Mouse (Mus musculus) cerebellum, postnatal 14 days (tissue): ENCODE data around the gene Trim66.

Source experiments
- DNase-seq, 2 experiments: peaks; one replicate each; pipeline ENCODE4 v3.0.0; 2021; ENCODE audit warnings: mixed read lengths in 2 of 2

The Trim66 gene

GRCm38 (mm10) chr7:109519936-109520335 is 12.0 kb upstream of the Trim66 start:
- no peak for DNase-seq

DNA sequence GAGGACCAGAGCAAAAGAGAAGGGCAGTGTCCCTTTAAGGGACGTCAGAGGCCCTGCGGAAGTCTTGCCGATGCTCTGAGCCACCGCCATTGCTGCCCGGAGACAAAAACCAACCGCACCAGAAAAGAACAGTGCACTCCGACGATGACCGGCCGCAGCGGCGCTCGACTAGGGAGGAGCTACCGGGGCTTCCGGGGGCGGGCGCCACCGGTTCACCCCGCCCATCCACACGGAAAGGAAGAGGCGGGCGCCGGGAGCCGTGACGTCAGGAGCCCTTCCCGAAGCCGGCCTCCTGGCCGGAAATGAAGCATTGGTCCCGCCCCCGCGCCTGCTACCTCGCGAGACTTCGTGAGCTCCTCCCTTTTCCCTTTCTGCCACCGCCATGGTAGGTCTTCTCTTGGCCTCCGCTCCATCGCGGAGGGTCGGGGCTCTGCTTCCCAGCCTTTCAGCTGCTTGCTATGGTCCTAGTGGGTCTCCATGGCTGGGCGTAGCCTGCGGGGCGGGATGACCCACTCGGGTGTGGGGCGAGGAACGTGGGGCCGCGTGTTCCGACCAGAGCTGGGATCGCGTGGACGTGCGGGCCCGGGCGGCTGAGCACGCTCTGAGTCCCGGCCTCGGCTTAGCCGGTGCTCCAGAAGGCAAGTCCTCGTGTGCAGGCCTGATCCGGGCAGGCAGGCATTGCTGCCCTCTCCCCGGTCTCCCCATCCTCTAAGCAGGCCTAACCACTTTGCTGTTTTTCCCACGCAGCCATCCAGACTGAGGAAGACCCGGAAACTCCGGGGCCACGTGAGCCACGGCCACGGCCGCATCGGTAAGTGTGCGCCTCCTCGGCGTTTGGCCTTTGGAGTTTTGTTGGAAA is 11.1 kb upstream of the Trim66 start, which contains the start of gene Rpl27a:
Rpl27a (plus strand) TSS at position 310 of the 859 bp plus-strand sequence.
- peak; percentile 99 for DNase-seq

GRCm38 (mm10) chr7:109518036-109518681 is 10.2 kb upstream of the Trim66 start:
- peak in 1 of 2 experiments; percentile 53 for DNase-seq

GRCm38 (mm10) chr7:109516500-109516899 is 8.6 kb upstream of the Trim66 start:
- no peak for DNase-seq

- no peak for DNase-seq
Measured at GRCm38 (mm10) chr7:109511838-109512237, 3.9 kb upstream of the Trim66 start.

- DNase-seq, result no peak
Measured at GRCm38 (mm10) chr7:109510799-109511198, 2.9 kb upstream of the Trim66 start.

GRCm38 (mm10) chr7:109507572-109507971 is 362 bp downstream of the Trim66 start:
- DNase-seq, result no peak

- no peak for DNase-seq
Measured at GRCm38 (mm10) chr7:109507119-109507518, 815 bp downstream of the Trim66 start.

- DNase-seq, result no peak
Measured at GRCm38 (mm10) chr7:109497507-109497906, 10.4 kb downstream of the Trim66 start.

- DNase-seq, result peak; percentile 51 to 53
Measured at GRCm38 (mm10) chr7:109493319-109494316, 14.3 kb downstream of the Trim66 start.

GRCm38 (mm10) chr7:109492616-109493318 is 15.2 kb downstream of the Trim66 start:
- peak in 1 of 2 experiments; percentile 17 for DNase-seq

DNA sequence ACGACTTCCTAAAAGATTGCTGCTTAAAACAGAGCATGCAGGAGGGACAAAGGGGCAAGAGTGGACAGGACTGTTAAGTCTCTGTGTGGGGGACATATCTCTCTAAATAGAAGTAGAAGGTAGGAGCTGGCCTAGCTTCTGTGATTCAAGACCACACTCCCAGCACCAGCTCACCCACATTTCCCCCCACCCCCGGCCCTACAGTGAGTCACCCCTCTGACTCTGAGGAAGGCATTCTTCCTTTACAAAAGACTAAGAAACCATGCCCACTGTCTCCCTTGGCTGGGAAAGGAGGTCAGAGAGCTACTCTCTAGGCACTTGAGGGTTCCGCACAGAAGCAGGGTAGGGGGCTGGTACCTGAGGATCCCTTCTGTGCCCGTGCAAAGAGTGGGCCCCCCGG is 23.7 kb downstream of the Trim66 start:
- no peak for DNase-seq

GRCm38 (mm10) chr7:109480765-109481197 is 27.2 kb downstream of the Trim66 start:
- DNase-seq, result peak; percentile 50 to 53

- no peak for DNase-seq
Measured at GRCm38 (mm10) chr7:109477926-109478325, 30.0 kb downstream of the Trim66 start.

- DNase-seq, result no peak
Measured at GRCm38 (mm10) chr7:109470700-109471099, 37.2 kb downstream of the Trim66 start.

- DNase-seq, result peak; percentile 50 to 54
Measured at GRCm38 (mm10) chr7:109468262-109468701, 39.7 kb downstream of the Trim66 start.

GRCm38 (mm10) chr7:109467591-109467990 is 40.3 kb downstream of the Trim66 start:
- DNase-seq, result peak; percentile 28 to 33

DNA sequence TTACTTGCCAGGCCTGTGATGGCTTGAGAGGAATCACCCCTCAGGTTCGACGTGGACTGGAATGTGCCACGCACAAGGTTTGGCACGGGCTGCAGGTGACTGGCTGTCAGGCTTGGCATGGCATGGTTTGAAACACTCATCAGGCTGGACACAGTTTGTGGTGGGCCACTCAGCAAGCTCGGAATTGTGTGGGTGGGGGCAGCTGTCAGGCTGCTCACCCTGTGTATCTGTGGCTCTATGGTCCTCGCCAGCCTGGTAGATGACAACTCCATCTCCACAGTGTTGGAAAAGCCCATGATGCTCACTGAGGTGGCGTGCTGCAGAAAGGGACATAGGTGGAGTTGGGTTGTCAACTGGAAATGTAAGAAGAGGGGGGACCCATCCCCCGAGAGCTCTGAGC is 47.2 kb downstream of the Trim66 start:
- DNase-seq, result peak; percentile 23 to 27

- DNase-seq, result no peak
Measured at GRCm38 (mm10) chr7:109456563-109456962, 51.4 kb downstream of the Trim66 start.

DNA sequence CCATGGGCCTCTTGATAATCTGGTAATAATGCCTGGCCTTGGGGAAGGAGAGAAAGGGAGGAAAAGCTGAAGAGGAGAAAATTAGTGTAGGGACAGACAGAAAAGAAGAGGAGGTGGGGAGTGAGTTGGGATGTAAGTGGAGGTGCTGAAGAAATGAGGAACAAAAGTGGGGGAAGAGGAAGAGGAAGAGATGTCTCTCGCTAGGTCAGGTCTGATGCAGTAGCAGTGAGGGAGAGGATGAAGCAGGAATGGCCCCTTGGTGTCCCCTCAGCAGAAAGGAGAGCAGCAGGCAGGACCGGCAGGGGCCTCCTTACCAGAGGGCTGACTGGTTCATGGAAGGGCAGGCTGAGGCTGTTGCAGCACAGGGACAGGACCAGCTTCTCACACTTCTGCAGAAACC is 52.2 kb downstream of the Trim66 start:
- DNase-seq, result no peak

- peak; percentile 47 to 65 for DNase-seq
Measured at GRCm38 (mm10) chr7:109454856-109455255, 53.1 kb downstream of the Trim66 start.

DNA sequence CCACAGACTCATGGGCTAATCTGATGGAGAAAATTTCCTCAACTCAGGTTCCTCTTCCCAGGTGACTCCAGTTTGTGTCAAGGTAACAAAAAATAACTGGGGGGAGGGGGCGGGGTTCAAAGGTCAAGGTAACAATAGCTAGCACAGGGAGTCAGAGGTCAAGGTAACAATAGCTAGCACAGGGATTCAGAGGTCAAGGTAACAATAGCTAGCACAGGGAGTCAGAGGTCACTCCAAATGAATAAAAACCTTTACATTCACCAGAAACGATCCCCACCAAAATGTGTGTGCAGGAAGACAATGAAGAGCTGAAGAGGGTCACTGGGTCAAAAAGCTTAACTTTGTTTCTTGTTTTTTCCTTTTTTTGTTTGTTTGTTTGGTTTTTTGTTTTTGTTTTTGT is 59.9 kb downstream of the Trim66 start:
- DNase-seq, result no peak
